Mouse (Mus musculus) intestine, embryonic 14.5 days (tissue): ENCODE results near the gene Hes3. TPM values are rescaled to one million over a fixed set of nuclear protein-coding genes. Genes with fewer than 3 reads are reported as not detected.

Experiments
- ATAC-seq: fragments of 200-750 bp; cut with Nextera tagmentation; replicated peaks from 2 replicates; pipeline ENCODE4 v1.8.0; 2017; ENCODE audit warnings: low read depth, moderate number of reproducible peaks, moderate TSS enrichment, moderate library complexity; ENCODE audit not compliant: low FRiP score, low TSS enrichment
- DNase-seq: peaks from one replicate; pipeline ENCODE4 v3.0.0-alpha.2; 2018; ENCODE audit warnings: low spot score
- H3K27ac ChIP-seq: fragments of 300-500 bp; sonication (generic); 2 replicates; pipeline ENCODE4 v1.5.1; 2014; ENCODE audit warnings: low read depth, mild to moderate bottlenecking, control low read depth
- H3K27me3 ChIP-seq: fragments of 300-500 bp; sonication (generic); replicated peaks from 2 replicates; pipeline ENCODE4 v1.6.1; 2014; ENCODE audit warnings: low read length, control low read depth; ENCODE audit not compliant: control insufficient read depth, insufficient read depth
- H3K36me3 ChIP-seq: fragments of 300-500 bp; sonication (generic); 2 replicates; pipeline ENCODE4 v1.6.1; 2014; ENCODE audit warnings: low read length, control low read depth; ENCODE audit not compliant: control insufficient read depth, insufficient read depth
- H3K4me1 ChIP-seq: fragments of 300-500 bp; sonication (generic); replicated peaks from 2 replicates; pipeline ENCODE4 v1.6.1; 2014; ENCODE audit warnings: low read length, control low read depth, mixed read lengths; ENCODE audit not compliant: control insufficient read depth, insufficient read depth
- H3K4me2 ChIP-seq: fragments of 300-500 bp; sonication (generic); 2 replicates; pipeline ENCODE4 v1.6.1; 2014; ENCODE audit warnings: low read length
- H3K4me3 ChIP-seq: fragments of 300-500 bp; sonication (generic); 2 replicates; pipeline ENCODE4 v1.5.1; 2014; ENCODE audit warnings: low read depth, low read length, control low read depth, mixed read lengths
- H3K9ac ChIP-seq: fragments of 300-500 bp; sonication (generic); 2 replicates; pipeline ENCODE4 v1.6.1; 2014; ENCODE audit warnings: mild to moderate bottlenecking, low read length
- H3K9me3 ChIP-seq: fragments of 300-500 bp; sonication (generic); 2 replicates; pipeline ENCODE4 v1.6.1; 2016; ENCODE audit warnings: low read length, control low read depth; ENCODE audit not compliant: control insufficient read depth
- WGBS: fragments of 180-500 bp; shearing (Covaris S2); extraction: QIAGEN DNeasy Blood & Tissue Kit; methylation state at CpG from one replicate; pipeline ENCODE4 v1.1.7; 2014; 5-methylcytosine and 5-hydroxymethylcytosine counted together
- polyA plus RNA-seq: library from polyadenylated mRNA; unstranded; fragments of >200 nt; fragmentation: Nextera tagmentation; extraction: Ambion mirVana; gene quantifications from 2 replicates; pipeline ENCODE4 v1.2.1, GENCODE M21; 2014

Hes3 gene
- not detected in 2 replicates for polyA plus RNA-seq

GRCm38 (mm10) chr4:152291562-152291961, at the start of gene Hes3:
Gene Hes3 (minus strand): TSS chr4:152291662.
- H3K4me2 ChIP-seq, result peak within 1 kb of the TSS; percentile 38
- peaks cover 14% of the 10 kb centered on the region for H3K4me1 ChIP-seq
- no peak within 1 kb of the TSS for H3K27ac ChIP-seq
- WGBS, result 27% methylated on average over 6 of the region's 6 CpGs
- ATAC-seq, result no peak
- H3K4me3 ChIP-seq, result peak within 1 kb of the TSS; percentile 20
- DNase-seq, result no peak
- H3K27me3 ChIP-seq, result peaks cover 58% of the 10 kb centered on the region
- H3K9me3 ChIP-seq, result no peaks in the 10 kb centered on the region
- no peaks in the 10 kb centered on the region for H3K36me3 ChIP-seq
- no peak within 1 kb of the TSS for H3K9ac ChIP-seq

DNA sequence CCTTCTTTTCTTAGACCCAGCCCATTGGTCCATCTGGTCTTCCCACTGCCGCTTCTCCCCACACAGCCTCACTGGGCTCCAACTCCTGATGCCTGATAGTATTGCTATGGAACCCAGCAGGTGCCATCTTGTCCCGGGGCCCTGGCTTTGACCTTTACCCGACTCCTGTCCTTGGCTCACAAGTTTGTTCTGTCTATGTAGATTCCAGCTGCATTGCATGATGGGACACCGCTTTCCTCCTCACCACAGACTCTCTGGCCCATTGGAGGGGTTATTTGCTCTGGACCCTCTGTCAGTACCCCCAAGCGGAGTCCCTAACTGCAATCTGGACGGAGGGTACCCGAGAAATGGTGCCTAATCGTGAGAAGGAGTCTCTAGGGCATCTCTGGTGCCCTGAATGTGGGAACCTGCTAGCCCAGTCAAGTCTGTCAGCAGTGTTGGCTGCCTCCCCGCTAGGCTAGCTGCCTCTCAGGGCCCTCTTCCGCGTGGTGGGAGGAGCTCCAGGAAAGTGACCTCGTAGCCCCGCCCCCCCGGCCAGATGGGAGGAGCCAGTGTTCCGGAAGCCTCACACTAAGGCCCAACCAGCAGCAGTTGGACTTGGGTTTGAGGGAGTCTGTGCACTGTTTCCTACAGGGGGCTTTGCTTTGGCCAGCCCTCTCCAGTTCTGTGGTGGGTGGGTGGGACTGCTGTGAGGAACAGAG, 49.3 kb upstream of the Hes3 start:
- Histone ChIP-seq H3K27me3 (peaks cover 56% of the 10 kb centered on the region), H3K4me3 (no peak overlapping the region), H3K36me3 (no peaks in the 10 kb centered on the region), H3K4me1 (peaks cover 15% of the 10 kb centered on the region; the same call in 1 of the 2 replicates), H3K9me3 (no peaks in the 10 kb centered on the region), H3K4me2 (no peak overlapping the region), H3K27ac (no peak overlapping the region), H3K9ac (no peak overlapping the region)
- WGBS, result 40% methylated on average over 15 of the region's 15 CpGs
- ATAC-seq (no peak), DNase-seq (no peak)

DNA sequence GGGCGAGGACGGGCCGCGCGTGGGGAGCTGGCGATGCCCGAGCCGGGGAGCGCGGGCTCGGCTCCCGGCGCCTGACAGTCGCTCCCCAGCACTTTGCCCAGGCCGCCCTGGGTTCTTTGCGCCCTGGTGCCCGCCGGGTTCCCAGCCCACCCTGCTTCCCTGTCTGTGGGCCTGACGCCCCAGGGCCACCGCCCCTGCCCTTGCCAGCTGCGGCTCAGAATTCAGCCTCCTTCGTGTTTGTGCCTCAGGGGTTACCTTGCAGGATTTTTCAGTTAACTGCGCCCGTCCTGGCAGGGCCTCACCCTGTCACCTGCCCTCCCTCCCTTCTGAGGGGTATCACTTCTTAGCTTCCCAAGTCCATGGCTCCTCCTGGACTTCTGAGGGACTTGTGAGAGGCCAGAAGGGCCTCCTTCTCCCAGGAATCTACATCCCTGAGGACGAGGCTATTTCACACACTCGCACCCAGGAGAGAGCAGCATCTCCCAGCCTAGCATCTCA, 47.9 kb upstream of the Hes3 start:
- 3% methylated on average over 25 of the region's 26 CpGs for WGBS
- DNase-seq (no peak), ATAC-seq (no peak)
- 0 out of 2 replicates have a peak, but pooled peaks cover 2% of the 10 kb centered on the region for H3K9me3 ChIP-seq
- peak overlapping the region; percentile 97 for H3K4me2 ChIP-seq
- peaks cover 10% of the 10 kb centered on the region; the same call in 1 of the 2 replicates for H3K4me1 ChIP-seq
- H3K4me3 ChIP-seq, result peak overlapping the region; percentile 43
- H3K27ac ChIP-seq, result no peak overlapping the region
- peak overlapping the region; percentile 29; the same call in 1 of the 2 replicates for H3K9ac ChIP-seq
- H3K36me3 ChIP-seq, result peaks cover 9% of the 10 kb centered on the region
- peaks cover 56% of the 10 kb centered on the region for H3K27me3 ChIP-seq

GRCm38 (mm10) chr4:152338419-152339292, 47.2 kb upstream of the Hes3 start, which contains the start of gene Chd5:
Gene Chd5 (plus strand): TSS chr4:152338651.
- no peak for DNase-seq
- Histone ChIP-seq H3K9me3 (0 out of 2 replicates have a peak, but pooled peaks cover 2% of the 10 kb centered on the region), H3K36me3 (peaks cover 16% of the 10 kb centered on the region), H3K4me3 (peak within 1 kb of the TSS; percentile 43), H3K27ac (no peak within 1 kb of the TSS), H3K4me1 (peaks cover 10% of the 10 kb centered on the region; the same call in 1 of the 2 replicates), H3K9ac (peak within 1 kb of the TSS; percentile 29; the same call in 1 of the 2 replicates), H3K4me2 (peak within 1 kb of the TSS; percentile 97), H3K27me3 (peaks cover 52% of the 10 kb centered on the region)
- ATAC-seq, result peak; percentile 26; the same call in 1 of the 2 replicates
- 2% methylated on average over 75 of the region's 120 CpGs for WGBS

DNA sequence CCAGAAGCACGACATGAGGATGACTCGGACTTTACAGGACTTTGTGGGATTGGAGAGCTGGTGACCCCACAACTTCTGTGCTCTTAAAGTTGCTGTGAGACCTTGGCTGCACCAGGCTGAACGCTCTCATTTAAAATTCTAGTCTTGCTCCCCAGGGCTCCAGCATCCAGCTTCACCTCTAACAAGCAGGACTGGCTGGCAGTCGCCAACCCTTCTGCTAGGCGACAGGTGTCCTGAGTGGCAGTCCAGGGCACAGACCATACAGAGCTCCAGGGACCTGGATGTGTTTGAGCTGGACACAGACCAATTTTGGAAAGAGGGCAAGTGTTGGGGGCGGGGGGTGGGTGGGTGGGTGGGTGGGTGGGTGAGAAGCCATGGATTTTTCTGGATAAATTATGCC, 46.3 kb upstream of the Hes3 start:
- H3K4me2 ChIP-seq, result no peak overlapping the region
- DNase-seq, result no peak
- H3K4me1 ChIP-seq, result 0 out of 2 replicates have a peak, but pooled peaks cover 5% of the 10 kb centered on the region
- peaks cover 49% of the 10 kb centered on the region for H3K27me3 ChIP-seq
- 41% methylated on average over 6 of the region's 6 CpGs for WGBS
- H3K27ac ChIP-seq, result no peak overlapping the region
- no peak overlapping the region for H3K4me3 ChIP-seq
- 0 out of 2 replicates have a peak, but pooled peaks cover 2% of the 10 kb centered on the region for H3K9me3 ChIP-seq
- ATAC-seq, result no peak
- no peak overlapping the region for H3K9ac ChIP-seq
- peaks cover 24% of the 10 kb centered on the region for H3K36me3 ChIP-seq

GRCm38 (mm10) chr4:152333587-152333986, 42.1 kb upstream of the Hes3 start:
- DNase-seq (no peak), ATAC-seq (no peak)
- Histone ChIP-seq H3K9me3 (0 out of 2 replicates have a peak, but pooled peaks cover 2% of the 10 kb centered on the region), H3K4me2 (no peak overlapping the region), H3K27me3 (peaks cover 22% of the 10 kb centered on the region), H3K27ac (no peak overlapping the region), H3K4me3 (no peak overlapping the region), H3K9ac (no peak overlapping the region), H3K36me3 (peaks cover 65% of the 10 kb centered on the region), H3K4me1 (no peaks in the 10 kb centered on the region)
- 95% methylated on average over 12 of the region's 12 CpGs for WGBS

GRCm38 (mm10) chr4:152332952-152333351, 41.5 kb upstream of the Hes3 start:
- Histone ChIP-seq H3K27ac (no peak overlapping the region), H3K27me3 (peaks cover 16% of the 10 kb centered on the region), H3K9me3 (0 out of 2 replicates have a peak, but pooled peaks cover 2% of the 10 kb centered on the region), H3K9ac (no peak overlapping the region), H3K4me3 (no peak overlapping the region), H3K4me1 (no peaks in the 10 kb centered on the region), H3K36me3 (peaks cover 71% of the 10 kb centered on the region), H3K4me2 (no peak overlapping the region)
- DNase-seq (peak; percentile 89), ATAC-seq (peak; percentile 33; the same call in 1 of the 2 replicates)
- WGBS, result 29% methylated on average over 2 of the region's 2 CpGs

- Histone ChIP-seq H3K9ac (no peak overlapping the region), H3K27ac (no peak overlapping the region), H3K4me2 (no peak overlapping the region), H3K4me3 (no peak overlapping the region), H3K36me3 (peaks cover 59% of the 10 kb centered on the region), H3K27me3 (no peaks in the 10 kb centered on the region), H3K9me3 (no peaks in the 10 kb centered on the region), H3K4me1 (peaks cover 15% of the 10 kb centered on the region)
- ATAC-seq (no peak), DNase-seq (peak; percentile 75)
- WGBS, result 78% methylated on average over 6 of the region's 6 CpGs
Observed at GRCm38 (mm10) chr4:152328691-152329090, 37.2 kb upstream of the Hes3 start.
